Mouse (Mus musculus): ENCODE data around the gene Vps4b.

- TF ChIP-seq ZC3H11A (IDR thresholded peaks at IDR 0.05; ENCODE audit: borderline replicate concordance, low read depth, low read length) (no peak), CHD2 (IDR thresholded peaks at IDR 0.05; ENCODE audit: low read depth, low read length) (no peak), MAFK (IDR thresholded peaks at IDR 0.05; ENCODE audit: insufficient read depth, low read depth, low read length) (no peak)
These were observed 32.2 kb downstream of the Vps4b start for GRCm38 (mm10) chr1:106764281-106764680.
